ENCODE assay signal across 16 mouse cellular contexts in genomic region chr4:87829426-87830063, GRCm38 (mm10).
"Had no signal": no experiment of that assay in that cellular context is flagged by ENCODE, and none has a peak within 500 bp of the region (broad histone marks: within the 10 kb centered on the region; RNA-seq: fewer than 3 reads in every experiment).

No protein-coding gene starts in this region.

- ATAC-seq: lung, postnatal 0 days; midbrain, embryonic 15.5 days had no signal

- H3K27ac ChIP-seq: kidney, embryonic 15.5 days; left cerebral cortex, adult 2 months; limb, embryonic 10.5 days; midbrain, embryonic 15.5 days; neural tube, embryonic 12.5 days had no signal

- H3K4me2 ChIP-seq: kidney, embryonic 15.5 days; midbrain, embryonic 11.5 days; midbrain, embryonic 15.5 days; neural tube, embryonic 12.5 days had no signal

- H3K36me3 ChIP-seq: kidney, embryonic 15.5 days; limb, embryonic 10.5 days; midbrain, embryonic 15.5 days; neural tube, embryonic 12.5 days had no signal

- H3K27me3 ChIP-seq: kidney, embryonic 15.5 days; midbrain, embryonic 15.5 days; neural tube, embryonic 12.5 days had no signal

- H3K9me3 ChIP-seq: kidney, embryonic 15.5 days; limb, embryonic 10.5 days; midbrain, embryonic 15.5 days; neural tube, embryonic 12.5 days had no signal

- H3K9ac ChIP-seq: kidney, embryonic 15.5 days; midbrain, embryonic 15.5 days; neural tube, embryonic 12.5 days had no signal

- DNase-seq: kidney, adult 2 months; kidney, postnatal 14 days; lung, adult 2 months; lung, postnatal 36 days; retina, postnatal 1 day; right cerebral cortex, postnatal 4 days; spleen, adult 18-20 months; thymus, adult 18-20 months; thymus, postnatal 14 days had no signal

- H3K4me3 ChIP-seq: kidney, embryonic 15.5 days; left cerebral cortex, adult 2 months; limb, embryonic 10.5 days; midbrain, embryonic 15.5 days; neural tube, embryonic 12.5 days had no signal
